Mouse (Mus musculus): Measurements from ENCODE around the gene Fam208b.

Gene Fam208b

DNA sequence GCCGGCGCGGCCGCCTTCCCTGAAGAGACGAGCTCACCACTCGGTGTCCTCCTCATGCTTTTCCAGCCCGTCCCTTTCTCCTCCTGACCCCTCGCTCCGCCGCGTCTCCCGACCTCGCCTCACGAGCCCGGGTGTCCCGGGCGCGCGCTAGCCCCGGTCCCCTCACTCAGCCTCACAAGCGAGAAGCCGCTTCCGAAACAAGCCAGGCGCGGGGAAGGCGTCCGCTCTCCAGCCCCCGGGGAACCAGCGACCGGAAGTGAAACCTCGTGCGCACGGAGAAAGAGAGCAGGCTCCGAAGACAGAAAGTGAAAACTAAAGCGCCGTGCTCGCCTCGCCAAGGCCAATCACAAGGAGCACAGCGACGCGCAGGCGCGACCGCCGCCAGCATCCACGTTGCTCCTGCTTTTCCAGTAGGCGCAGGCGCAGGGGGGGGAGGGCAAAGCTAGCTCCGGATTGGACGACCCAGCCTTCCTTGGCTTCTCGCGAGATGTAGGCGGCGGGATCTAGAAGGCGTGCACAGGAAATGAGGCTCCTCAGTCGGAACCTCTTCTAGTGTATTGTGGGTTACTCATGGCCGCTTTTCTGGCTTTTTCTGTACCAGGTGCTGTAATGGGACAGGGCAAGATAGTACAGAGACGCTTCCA is at the start of gene Fam208b:
Fam208b (minus strand) TSS at position 314 of the 644 bp plus-strand sequence.
- DNase-seq: peak; percentile 97 to 99

DNA sequence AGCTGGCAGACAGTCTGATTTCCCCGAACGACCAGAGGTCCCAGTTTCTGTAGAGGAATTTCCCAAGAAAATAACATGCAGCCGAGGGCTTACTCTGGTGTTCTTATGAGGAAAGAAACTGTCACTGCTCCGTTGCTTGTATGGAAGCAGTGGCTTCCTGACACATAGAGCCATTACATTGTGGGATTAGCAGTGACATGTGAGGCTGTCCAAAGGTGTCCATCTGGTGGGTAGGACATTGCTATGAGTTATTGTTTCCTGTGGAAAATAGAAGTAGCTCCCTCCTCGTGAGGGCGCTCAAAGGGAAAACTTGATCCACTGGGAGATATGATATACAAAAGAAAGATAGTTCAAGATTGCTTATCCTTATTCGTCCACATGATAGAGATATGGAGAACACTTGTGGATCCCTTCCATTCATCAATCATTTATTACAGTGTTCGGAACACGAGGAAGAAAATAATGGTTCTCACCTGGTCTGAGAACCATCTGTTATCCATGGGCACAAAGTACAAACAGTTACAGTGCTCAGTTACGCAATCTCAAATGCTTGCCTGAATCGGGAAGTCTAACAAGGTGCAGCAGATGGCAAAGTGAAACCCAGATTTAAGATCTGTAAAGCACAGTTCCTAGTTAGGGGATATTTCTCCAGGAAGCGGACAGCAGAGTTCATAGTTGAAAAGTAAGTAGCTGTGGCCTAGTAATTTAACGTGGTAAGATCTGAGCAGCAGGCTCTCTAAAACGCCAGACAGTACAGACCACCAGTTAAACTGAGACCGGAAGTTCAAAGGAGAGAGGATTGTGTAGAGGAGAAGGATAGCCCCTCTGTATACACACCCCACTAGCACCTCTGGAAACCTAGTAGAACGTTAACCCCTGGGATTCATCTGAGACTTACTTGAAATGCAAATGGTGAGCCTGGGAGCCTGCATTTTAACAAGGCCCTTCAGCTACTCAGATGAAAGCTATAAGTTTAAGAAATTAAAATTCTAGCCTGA is 48.6 kb upstream of the Fam208b start:
- no peak for DNase-seq

GRCm38 (mm10) chr13:3654432-3654831 is 43.5 kb upstream of the Fam208b start:
- no peak for DNase-seq

GRCm38 (mm10) chr13:3650569-3650968 is 39.7 kb upstream of the Fam208b start:
- DNase-seq: peak in 1 of 2 experiments; percentile 30

DNA sequence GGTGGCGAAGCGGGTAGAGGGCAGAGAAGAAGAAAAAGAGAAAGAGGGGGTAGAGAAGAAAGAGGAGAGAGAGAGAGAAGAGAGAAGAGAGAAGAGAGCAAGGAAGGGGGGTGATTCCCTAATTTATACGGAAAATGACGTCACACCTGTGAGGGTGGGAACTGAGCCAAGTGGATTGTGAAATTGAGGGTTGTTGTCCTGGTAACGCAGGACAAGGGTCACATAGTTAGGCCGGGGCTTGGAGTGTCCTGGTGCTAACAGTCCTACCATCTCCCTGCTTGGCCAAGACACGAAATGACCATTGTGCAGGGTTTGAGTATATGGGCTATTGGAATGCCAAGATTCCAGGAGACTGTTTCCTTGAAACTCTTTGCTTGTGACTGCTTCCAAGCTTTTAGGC is 35.7 kb upstream of the Fam208b start:
- DNase-seq: no peak

DNA sequence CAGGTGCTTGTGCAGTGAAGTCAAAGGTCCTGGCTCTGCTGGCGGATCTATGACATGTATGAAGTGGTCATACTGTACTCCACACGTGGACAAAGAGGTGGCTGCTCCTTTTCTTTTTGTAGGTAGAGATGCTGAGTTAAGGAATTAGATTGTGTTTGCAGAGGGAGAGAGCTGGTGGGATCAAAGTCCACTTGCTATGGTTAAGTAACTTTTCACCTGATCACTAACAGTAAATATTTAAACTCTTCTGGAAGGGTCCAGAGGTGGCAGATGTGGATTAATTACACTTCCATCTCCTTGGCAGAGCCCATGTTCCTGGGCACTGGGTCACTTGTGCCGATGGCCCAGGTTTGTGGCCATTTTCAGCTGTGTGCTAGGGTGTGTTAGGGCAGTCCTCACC is 35.0 kb upstream of the Fam208b start:
- DNase-seq: no peak

DNA sequence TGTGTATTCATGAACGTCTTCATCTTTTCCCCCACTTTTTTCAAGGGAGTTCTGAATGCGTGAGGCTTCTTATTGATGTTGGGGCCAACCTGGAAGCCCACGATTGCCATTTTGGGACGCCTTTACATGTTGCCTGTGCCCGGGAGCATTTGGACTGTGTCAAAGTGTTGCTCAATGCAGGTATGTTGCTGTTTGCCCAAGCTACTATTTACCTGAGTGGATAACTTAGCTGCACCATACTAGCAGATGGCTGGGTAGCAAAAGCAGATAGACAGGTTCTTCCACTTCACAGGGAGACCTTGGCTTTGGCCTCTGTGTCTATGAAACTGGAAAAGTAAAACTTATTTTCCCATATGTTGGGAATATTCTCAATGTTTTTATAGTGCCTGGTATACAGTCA is 34.0 kb upstream of the Fam208b start:
- no peak for DNase-seq

GRCm38 (mm10) chr13:3642538-3642937 is 31.6 kb upstream of the Fam208b start:
- no peak for DNase-seq

DNA sequence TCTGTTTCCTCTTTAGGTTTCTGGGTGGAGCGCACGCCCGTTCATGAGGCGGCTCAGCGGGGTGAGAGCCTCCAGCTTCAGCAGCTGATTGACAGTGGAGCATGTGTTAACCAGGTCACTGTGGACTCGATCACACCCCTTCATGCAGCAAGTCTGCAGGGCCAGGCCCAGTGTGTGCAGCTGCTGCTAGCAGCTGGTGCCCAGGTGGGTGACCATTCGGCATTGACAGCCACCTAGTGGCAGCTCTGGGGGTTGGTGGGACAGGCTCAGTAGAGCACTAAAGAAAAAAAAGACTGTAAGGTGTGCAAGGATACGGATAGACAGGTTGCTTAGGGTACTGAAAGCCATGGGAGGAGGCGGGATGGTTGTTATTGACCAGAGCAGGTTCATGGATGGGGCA is 31.1 kb upstream of the Fam208b start:
- no peak for DNase-seq

DNA sequence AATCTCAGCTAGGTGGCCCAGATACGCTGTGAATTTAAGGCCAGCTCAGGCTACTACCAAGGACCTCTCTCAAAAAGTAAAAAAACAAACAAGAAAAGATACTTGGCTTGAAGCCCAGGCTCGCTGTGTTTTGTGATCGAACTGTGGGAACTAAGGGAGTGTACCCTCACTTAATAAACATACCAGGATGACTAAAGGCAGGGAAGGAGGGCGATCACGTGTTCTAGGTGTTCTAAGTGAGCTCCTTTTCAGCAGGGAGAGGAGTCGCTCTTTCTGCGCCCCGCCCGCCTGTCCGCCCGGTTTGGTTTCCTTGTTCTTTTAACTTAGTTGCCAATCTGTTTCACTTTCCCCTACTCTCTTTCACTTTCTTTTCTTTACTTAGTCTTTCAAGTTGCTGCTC is 25.9 kb upstream of the Fam208b start:
- DNase-seq: no peak

- DNase-seq: no peak
Measured at GRCm38 (mm10) chr13:3635076-3635475, 24.2 kb upstream of the Fam208b start.

DNA sequence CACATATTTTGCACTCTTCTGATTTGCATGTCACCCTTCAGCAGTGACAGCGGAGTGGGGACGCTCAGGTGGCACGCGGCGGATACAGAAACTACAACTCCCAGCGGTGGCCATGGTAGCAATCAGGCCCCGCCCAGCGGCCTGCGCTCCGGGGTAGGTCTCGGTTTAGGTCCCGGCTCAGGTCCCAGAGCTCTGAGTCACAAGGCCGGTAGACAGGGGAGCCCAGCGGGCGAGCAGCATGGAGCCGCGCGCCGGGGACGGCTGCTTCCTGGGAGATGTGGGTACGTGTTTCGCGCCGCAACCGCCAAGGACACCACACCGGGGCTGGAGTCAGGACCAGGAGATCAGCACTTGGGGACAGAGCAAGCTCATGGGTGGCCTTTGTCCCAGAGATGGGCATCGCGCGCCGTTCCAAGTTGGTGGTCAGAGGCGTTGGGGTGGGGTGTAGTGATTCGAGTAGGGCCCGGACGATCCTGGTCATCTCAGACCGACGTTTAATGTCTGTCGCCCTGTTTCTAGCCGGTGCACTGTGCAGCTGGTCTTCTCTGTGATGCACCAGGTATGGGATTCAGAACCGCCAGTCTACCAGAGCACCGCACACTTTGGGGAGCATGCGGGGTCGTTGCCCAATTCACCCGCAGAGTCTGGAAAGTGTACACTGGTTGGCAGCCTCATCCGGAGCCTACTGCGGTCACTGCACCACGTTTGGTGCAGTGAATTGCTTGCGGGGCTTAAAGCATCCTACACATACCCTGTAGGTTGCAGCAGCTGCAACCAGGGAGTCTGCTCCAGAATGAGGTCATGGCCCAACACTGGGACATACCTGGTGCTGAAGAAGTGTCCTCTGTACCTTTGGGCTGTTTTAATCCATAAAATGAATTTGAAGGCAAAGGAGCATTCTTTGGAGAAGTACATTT is 23.2 kb upstream of the Fam208b start, which contains the start of gene Asb13:
Asb13 (plus strand) TSS at position 138 of the 917 bp plus-strand sequence.
- DNase-seq: peak; percentile 89 to 91

DNA sequence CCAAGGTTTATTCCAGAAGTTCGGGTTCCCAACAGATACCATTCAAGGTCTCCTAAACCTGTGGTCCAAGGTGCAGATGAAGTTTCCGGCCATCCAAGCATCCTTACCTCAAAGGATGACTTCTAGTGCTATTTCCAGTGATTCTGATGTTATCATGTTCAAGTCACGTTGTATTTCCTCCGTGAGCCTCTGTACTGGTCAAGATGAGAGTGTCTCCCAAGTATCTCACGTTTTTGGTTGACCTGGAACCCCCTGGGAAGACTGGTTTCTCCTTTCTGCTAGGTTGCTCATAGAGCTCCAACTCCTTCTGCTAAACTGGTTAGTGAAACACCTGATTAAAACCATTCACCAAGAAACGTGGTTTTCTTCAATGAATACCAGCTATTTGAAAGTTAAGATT is 22.2 kb upstream of the Fam208b start:
- DNase-seq: no peak

GRCm38 (mm10) chr13:3632551-3632950 is 21.6 kb upstream of the Fam208b start:
- DNase-seq: no peak

DNA sequence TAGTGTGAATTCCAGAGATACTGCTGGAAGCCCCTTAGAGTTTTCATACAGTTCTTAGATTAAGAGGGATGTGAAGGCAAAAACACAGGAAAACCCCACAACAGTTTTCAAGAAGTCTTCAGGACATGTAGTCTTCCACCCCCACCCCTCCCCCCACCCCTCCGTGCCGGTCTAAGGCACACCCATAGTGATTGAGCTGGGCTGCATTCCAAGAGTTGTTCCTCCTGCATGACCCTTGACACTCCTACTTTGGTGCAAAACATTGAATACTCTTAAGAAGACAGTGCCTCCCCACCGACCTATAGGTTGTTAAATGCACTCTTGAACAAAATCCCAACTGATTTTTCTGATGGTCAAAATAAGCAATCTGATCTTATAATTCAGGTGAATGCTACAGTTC is 17.2 kb upstream of the Fam208b start:
- no peak for DNase-seq

DNA sequence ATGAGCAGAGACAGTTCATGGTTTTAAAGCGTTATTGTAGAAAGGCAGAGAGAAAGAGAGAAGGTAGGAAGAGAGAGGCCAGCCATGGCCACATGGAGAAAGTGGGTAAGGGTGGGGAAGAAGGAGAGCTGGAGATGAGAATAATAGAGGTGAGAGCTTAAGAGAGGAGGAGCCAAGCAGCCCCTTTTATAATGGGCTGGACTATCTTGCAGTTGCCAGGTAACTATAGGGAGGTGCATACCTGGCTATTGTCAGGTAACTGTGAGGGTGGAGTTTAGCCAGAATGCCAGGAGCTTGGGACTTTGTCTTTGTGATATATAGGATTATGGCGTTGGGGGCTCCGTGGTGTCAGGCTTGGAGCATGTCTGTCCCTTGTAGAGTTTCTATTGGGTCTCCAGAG is 16.2 kb upstream of the Fam208b start:
- DNase-seq: no peak

DNA sequence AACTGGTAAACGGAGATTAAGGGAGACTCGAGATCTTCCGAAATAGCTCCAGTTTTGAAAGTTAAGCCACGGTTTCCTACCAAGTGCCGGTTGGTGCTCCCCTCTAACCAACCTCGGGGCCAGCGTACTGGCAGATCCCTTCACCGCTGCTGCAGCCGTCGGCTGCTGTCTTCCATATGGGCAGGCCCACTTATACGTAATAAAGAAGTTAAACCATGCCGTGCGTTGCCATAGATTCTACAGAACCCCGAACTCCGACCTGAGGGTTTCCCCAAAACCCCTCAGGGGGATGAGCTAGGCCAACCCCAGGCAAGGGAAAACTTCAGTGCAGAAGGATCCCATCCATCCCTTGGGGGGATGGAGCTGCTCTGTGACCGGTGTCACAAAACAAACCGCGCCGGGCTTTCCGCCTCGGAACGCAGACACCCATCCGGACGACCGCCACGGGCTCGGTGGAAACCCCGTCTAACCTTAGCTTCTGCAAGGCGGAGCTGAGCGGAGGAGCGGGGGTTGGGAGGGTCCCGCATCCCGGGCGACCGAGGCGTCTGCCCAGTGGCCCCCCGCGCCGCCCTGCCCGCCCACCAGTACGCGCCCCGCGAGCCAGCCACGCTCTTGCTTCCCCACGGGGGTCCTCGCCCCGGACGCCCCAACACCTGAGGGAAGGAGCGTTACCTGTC is 652 bp downstream of the Fam208b start:
- no peak for DNase-seq

- DNase-seq: no peak
Measured at GRCm38 (mm10) chr13:3609780-3610117, 1.2 kb downstream of the Fam208b start.

GRCm38 (mm10) chr13:3596232-3596631 is 14.7 kb downstream of the Fam208b start:
- no peak for DNase-seq

DNA sequence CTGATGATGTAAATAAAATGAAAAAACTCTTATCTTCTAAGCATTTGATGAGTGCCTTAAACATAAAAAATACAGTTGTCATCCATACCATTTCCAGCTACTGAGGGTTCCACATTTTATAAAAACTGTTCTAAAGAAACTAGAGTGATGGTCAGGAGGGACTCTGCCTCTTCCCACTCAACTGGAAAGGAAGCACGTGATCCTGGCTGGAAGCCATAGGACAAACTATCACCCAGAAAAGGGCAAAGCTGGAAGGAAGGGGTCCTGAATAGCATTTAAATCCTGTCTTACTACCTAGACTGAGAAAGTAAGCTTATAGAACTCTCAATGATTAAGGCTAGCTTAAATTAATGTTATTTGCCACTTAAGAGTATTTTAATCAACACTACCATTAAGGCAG is 16.6 kb downstream of the Fam208b start:
- DNase-seq: no peak

DNA sequence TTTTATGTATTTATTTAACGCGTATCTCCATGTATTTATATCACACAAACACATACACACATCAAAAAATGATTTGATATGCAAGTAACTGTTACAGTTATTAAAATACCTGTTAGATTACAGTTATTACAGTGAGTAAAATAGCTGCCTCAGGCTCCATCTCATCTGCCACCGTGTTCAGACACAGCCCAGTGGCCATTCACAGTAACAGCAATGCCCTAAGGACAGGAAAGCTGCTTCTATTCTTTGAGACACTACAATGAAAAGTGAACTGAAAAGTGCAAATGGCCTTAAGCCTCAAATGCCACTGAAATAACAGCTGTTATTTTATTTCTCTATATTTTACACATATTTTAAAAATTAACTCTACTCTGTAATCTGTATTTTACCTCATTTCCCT is 20.1 kb downstream of the Fam208b start:
- DNase-seq: no peak

DNA sequence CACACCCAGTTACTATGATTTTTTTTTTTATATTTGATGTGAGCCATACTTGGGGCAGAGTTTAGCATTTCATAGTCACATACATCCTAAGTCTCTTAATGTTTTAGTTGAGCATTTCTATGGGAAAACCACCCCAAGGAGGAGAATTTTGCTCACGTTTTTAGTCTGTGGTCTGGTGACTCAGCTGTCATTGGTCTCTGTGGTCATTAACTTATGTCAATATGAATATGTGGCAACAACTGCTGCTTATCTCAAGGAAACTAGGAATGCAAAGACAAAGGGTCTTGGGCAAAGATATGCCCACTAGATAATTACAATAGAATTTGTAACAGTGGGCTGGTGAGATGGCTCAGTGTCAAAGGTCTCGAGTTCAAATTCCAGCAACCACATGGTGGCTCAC is 47.0 kb downstream of the Fam208b start:
- DNase-seq: no peak
